Mouse (Mus musculus) bone marrow, adult 2 months (tissue): ENCODE measurements around the gene Gab1. TPM values are rescaled to one million over a fixed set of nuclear protein-coding genes. Genes with fewer than 3 reads are reported as not detected.

Experiments
- H3K27ac ChIP-seq: fragments of 200-500 bp; 2 replicates; pipeline ENCODE4 v1.5.1; 2012; ENCODE audit warnings: low read depth, mild to moderate bottlenecking, control low read depth, inconsistent platforms, low read length; ENCODE audit not compliant: control insufficient read depth, poor library complexity, insufficient read depth
- H3K4me1 ChIP-seq: fragments of 200-500 bp; 2 replicates; pipeline ENCODE4 v1.6.1; 2011; ENCODE audit warnings: low read length; ENCODE audit not compliant: control insufficient read depth, insufficient read depth
- H3K4me3 ChIP-seq: fragments of 200-500 bp; replicated peaks from 2 replicates; pipeline ENCODE3; 2011; ENCODE audit warnings: mild to moderate bottlenecking, low read depth, low read length, control low read depth; ENCODE audit not compliant: control insufficient read depth
- CTCF ChIP-seq: fragments of 200-500 bp; IDR thresholded peaks from 2 replicates; pipeline ENCODE4 v1.5.1; 2011; ENCODE audit warnings: low read length, control low read depth; ENCODE audit not compliant: control insufficient read depth, insufficient read depth
- POLR2A ChIP-seq: fragments of 200-500 bp; IDR thresholded peaks from 2 replicates; pipeline ENCODE4 v1.6.1; 2011; ENCODE audit warnings: low read depth, mild to moderate bottlenecking, control low read depth, low read length, borderline replicate concordance; ENCODE audit not compliant: control insufficient read depth
- WGBS: fragments of 180-500 bp; shearing (Covaris S2); methylation state at CpG from one replicate; pipeline ENCODE4 v1.1.7; 2018; 5-methylcytosine and 5-hydroxymethylcytosine counted together
- polyA plus RNA-seq: library from polyadenylated mRNA; stranded (reverse); fragments of >200 nt; gene quantifications from 2 replicates; pipeline ENCODE4 v1.2.4, GENCODE M21; 2011; ENCODE audit warnings: low replicate concordance; ENCODE audit not compliant: missing spikeins, insufficient read depth, insufficient read length

The Gab1 gene
- polyA plus RNA-seq, 1 experiment = 13.6 TPM

GRCm38 (mm10) chr8:80830724-80831566 is 49.4 kb downstream of the Gab1 start:
- WGBS = 81% methylated on average over 11 of the region's 11 CpGs
- Histone ChIP-seq H3K27ac (no peak overlapping the region), H3K4me1 (no peaks in the 10 kb centered on the region), H3K4me3 (no peak overlapping the region)
- TF ChIP-seq CTCF (no peak), POLR2A (no peak)

GRCm38 (mm10) chr8:80830141-80830540 is 50.2 kb downstream of the Gab1 start:
- WGBS = 88% methylated on average over 7 of the region's 7 CpGs
- no peak overlapping the region for H3K27ac ChIP-seq
- no peaks in the 10 kb centered on the region for H3K4me1 ChIP-seq
- TF ChIP-seq POLR2A (no peak), CTCF (no peak)
- no peak overlapping the region for H3K4me3 ChIP-seq

- 87% methylated on average over 7 of the region's 7 CpGs for WGBS
- H3K27ac ChIP-seq = no peak overlapping the region
- no peak overlapping the region for H3K4me3 ChIP-seq
- no peaks in the 10 kb centered on the region for H3K4me1 ChIP-seq
- TF ChIP-seq POLR2A = no peak
- no peak for TF ChIP-seq CTCF
Observed at GRCm38 (mm10) chr8:80826996-80827395, 53.3 kb downstream of the Gab1 start.

GRCm38 (mm10) chr8:80825136-80825535 is 55.2 kb downstream of the Gab1 start:
- H3K4me1 ChIP-seq = no peaks in the 10 kb centered on the region
- WGBS = 87% methylated on average over 4 of the region's 4 CpGs

GRCm38 (mm10) chr8:80824426-80824825 is 55.9 kb downstream of the Gab1 start:
- no peak for TF ChIP-seq CTCF
- TF ChIP-seq POLR2A = no peak
- Histone ChIP-seq H3K27ac (no peak overlapping the region), H3K4me1 (no peaks in the 10 kb centered on the region), H3K4me3 (no peak overlapping the region)
- WGBS = 89% methylated on average over 5 of the region's 5 CpGs

More at GRCm38 (mm10) chr8:80825136-80825535, 55.2 kb downstream of the Gab1 start:
- no peak overlapping the region for H3K4me3 ChIP-seq
- H3K27ac ChIP-seq = no peak overlapping the region
- no peak for TF ChIP-seq CTCF
- TF ChIP-seq POLR2A = no peak

- 88% methylated on average over 5 of the region's 5 CpGs for WGBS
- TF ChIP-seq POLR2A = no peak
- TF ChIP-seq CTCF = no peak
Observed at GRCm38 (mm10) chr8:80823250-80823649, 57.1 kb downstream of the Gab1 start.

GRCm38 (mm10) chr8:80821367-80822225 is 58.7 kb downstream of the Gab1 start:
- Histone ChIP-seq H3K4me3 (no peak overlapping the region), H3K4me1 (no peaks in the 10 kb centered on the region), H3K27ac (no peak overlapping the region)
- TF ChIP-seq POLR2A = no peak
- no peak for TF ChIP-seq CTCF
- 74% methylated on average over 12 of the region's 12 CpGs for WGBS

More at GRCm38 (mm10) chr8:80823250-80823649, 57.1 kb downstream of the Gab1 start:
- Histone ChIP-seq H3K4me3 (no peak overlapping the region), H3K4me1 (no peaks in the 10 kb centered on the region), H3K27ac (no peak overlapping the region)

GRCm38 (mm10) chr8:80818978-80819377 is 61.3 kb downstream of the Gab1 start:
- Histone ChIP-seq H3K27ac (no peak overlapping the region), H3K4me3 (no peak overlapping the region), H3K4me1 (no peaks in the 10 kb centered on the region)
- TF ChIP-seq POLR2A (no peak), CTCF (no peak)
- 79% methylated on average over 6 of the region's 6 CpGs for WGBS
